In the genomic region with DNA sequence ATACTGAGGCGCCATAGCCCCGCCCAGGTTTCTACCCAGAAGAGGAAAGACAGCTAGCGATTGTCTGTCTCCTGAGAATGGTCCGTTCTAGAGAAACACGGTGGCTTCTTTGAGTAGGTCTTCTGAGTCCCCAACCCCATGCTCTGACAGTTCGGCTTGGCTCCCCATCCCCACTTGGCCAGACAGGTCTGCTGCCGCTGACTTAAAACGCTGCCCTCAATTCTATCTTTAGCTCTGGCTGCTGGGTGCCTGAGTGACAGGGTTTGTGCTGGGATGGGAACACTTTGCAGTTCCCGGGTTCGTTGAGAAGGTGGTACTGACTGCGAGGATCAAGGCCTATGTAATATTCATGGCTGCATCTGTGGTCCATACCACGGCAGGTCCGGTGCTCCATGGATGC, we compare ENCODE assay signal across 18 mouse cellular contexts. TPM values are rescaled to one million over a fixed set of nuclear protein-coding genes. Genes with fewer than 3 reads are reported as not detected.
"Had no signal": no experiment of that assay in that cellular context is flagged by ENCODE, and none has a peak within 500 bp of the region (broad histone marks: within the 10 kb centered on the region; RNA-seq: fewer than 3 reads in every experiment).

No protein-coding gene starts in this region.

- DNase-seq: lung, adult 18-20 months; lung, postnatal 14 days; lung, postnatal 36 days; right cerebral cortex, postnatal 14 days; thymus, adult 2 months; thymus, postnatal 25 days; thymus, postnatal 4 days had no signal

- H3K4me1 ChIP-seq: lung, embryonic 15.5 days; megakaryocyte, embryonic 14.5 days; midbrain, embryonic 15.5 days; neural tube, embryonic 12.5 days; stomach, embryonic 15.5 days had no signal

- H3K4me3 ChIP-seq: lung, embryonic 15.5 days; megakaryocyte, embryonic 14.5 days; midbrain, embryonic 13.5 days; midbrain, embryonic 15.5 days; neural tube, embryonic 12.5 days; stomach, embryonic 15.5 days had no signal

RNA-seq across cellular contexts. Expression of gene Syndig1l, which starts 34.7 kb away (rescaled TPM):
- total RNA-seq: megakaryocyte progenitor cell, adult 5-6 weeks; monocyte, adult 5-6 weeks; neutrophil, adult 5-6 weeks had no signal
- polyA plus RNA-seq: lung, embryonic 15.5 days; lung, postnatal 0 days; stomach, postnatal 0 days had no signal
